Mouse (Mus musculus) heart, adult 2 months (tissue): ENCODE measurements around the gene Gm45261. TPM values are rescaled to one million over a fixed set of nuclear protein-coding genes. Genes with fewer than 3 reads are reported as not detected.

ENCODE experiments used
- DNase-seq, 2 experiments: peaks; one replicate each; pipeline ENCODE4 v3.0.0; 2021
- H3K27ac ChIP-seq: fragments of 200-600 bp; 2 replicates; pipeline ENCODE4 v1.8.1; 2022
- H3K27me3 ChIP-seq: fragments of 200-500 bp; 2 replicates; pipeline ENCODE4 v1.6.1; 2012; ENCODE audit warnings: mild to moderate bottlenecking, low read length, inconsistent platforms, mixed read lengths; ENCODE audit not compliant: control insufficient read depth, insufficient read depth
- H3K36me3 ChIP-seq: fragments of 200-500 bp; 2 replicates; pipeline ENCODE4 v1.6.1; 2012; ENCODE audit warnings: low read length, inconsistent platforms; ENCODE audit not compliant: control insufficient read depth, insufficient read depth
- H3K4me1 ChIP-seq: fragments of 200-500 bp; 2 replicates; pipeline ENCODE4 v1.6.1; 2011; ENCODE audit warnings: low read length; ENCODE audit not compliant: control insufficient read depth, insufficient read depth
- H3K4me3 ChIP-seq: fragments of 200-600 bp; 2 replicates; pipeline ENCODE4 v1.8.1; 2022
- H3K79me2 ChIP-seq: fragments of 200-500 bp; replicated peaks from 2 replicates; pipeline ENCODE4 v1.6.1; 2012; ENCODE audit warnings: mild to moderate bottlenecking, inconsistent platforms, low read length, moderate library complexity, mixed read lengths; ENCODE audit not compliant: control insufficient read depth, insufficient read depth
- H3K9ac ChIP-seq: fragments of 200-500 bp; 2 replicates; pipeline ENCODE4 v1.6.1; 2012; ENCODE audit warnings: low read depth, mild to moderate bottlenecking, control low read depth, inconsistent platforms, low read length, mixed read lengths
- CTCF ChIP-seq: fragments of 200-600 bp; IDR thresholded peaks from 2 replicates; pipeline ENCODE4 v1.8.1; 2022; ENCODE audit warnings: antibody characterized with exemption, mild to moderate bottlenecking, moderate library complexity
- EP300 ChIP-seq: fragments of 200-500 bp; IDR thresholded peaks from 2 replicates; pipeline ENCODE4 v1.6.1; 2011; ENCODE audit warnings: low read depth, low read length, control low read depth; ENCODE audit not compliant: insufficient read depth
- POLR2A ChIP-seq: fragments of 200-500 bp; IDR thresholded peaks from 2 replicates; pipeline ENCODE4 v1.6.1; 2011; ENCODE audit warnings: mild to moderate bottlenecking, low read depth, low read length, control low read depth; ENCODE audit not compliant: insufficient read depth
- WGBS: fragments of 180-500 bp; shearing (Covaris S2); methylation state at CpG from one replicate; pipeline ENCODE4 v1.1.7; 2018; 5-methylcytosine and 5-hydroxymethylcytosine counted together
- intact Hi-C: fragments of 180-260 bp; cut with DNase I; formaldehyde crosslinking; loops from one replicate; pipeline ENCODE4 v1.15.1; 2025
- polyA plus RNA-seq: library from polyadenylated mRNA; depleted of rRNA; stranded (reverse); fragments of >200 nt; gene quantifications from 2 replicates; pipeline ENCODE4 v1.2.3, GENCODE M21; 2012; rRNA removed
- total RNA-seq, 2 experiments: library from RNA; stranded (reverse); gene quantifications; 2 replicates each; pipeline ENCODE4 v1.2.3; 2021

Gene Gm45261
- total and polyA plus RNA-seq, 3 experiments, result not detected

DNA sequence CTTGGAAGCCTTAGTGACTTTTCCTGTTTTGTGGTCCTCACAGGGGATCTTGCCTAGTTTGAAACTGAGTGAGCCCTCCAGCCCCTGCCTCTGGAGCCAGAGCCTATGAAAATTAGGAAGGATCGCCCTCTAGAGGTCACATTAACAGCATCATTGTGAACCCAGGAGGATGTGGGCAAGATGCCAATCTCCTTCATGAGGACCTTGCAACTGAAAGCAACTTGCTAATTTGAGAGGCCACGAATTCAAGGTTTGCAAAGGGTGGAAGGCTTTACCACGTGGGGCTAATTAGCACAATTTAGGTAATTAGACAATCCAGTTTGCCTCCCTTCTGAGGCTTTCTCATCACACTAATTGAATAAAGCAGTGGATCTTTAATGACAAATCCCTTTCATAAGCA is 52.7 kb downstream of the Gm45261 start:
- TF ChIP-seq POLR2A, result no peak
- peak; percentile 80 for TF ChIP-seq CTCF
- 0 out of 2 replicates have a peak, but pooled peaks have one; percentile 32 for TF ChIP-seq EP300
- WGBS, result 3% methylated on average over 3 of the region's 3 CpGs

DNA sequence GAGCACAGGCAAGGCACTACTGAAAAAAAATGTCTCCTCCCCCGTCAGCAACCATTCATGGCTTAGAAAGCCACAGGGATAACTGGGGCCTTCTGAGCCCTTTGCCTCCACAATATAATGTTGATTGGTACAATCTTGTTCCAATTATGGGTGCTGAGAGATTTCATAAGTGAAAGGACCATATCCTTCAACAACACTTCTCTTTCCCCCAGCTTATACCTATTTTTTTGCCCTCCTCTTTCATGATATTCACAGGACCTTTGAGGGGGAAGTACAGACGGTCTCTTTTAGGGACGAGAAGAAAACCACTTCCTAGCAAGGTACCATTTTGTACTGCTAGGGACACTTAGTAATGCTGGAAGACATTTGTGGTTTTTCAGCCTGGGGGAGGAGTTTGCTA is 57.1 kb downstream of the Gm45261 start:
- H3K4me3 ChIP-seq, result no peak overlapping the region
- H3K4me1 ChIP-seq, result no peaks in the 10 kb centered on the region; the same call in 1 of the 2 replicates
- no peaks in the 10 kb centered on the region for H3K36me3 ChIP-seq
- H3K27me3 ChIP-seq, result no peaks in the 10 kb centered on the region
- TF ChIP-seq CTCF (no peak), POLR2A (no peak), EP300 (no peak)
- no peak overlapping the region for H3K9ac ChIP-seq
- H3K27ac ChIP-seq, result no peak overlapping the region
- intact Hi-C loops, result no loop called here
- no peak for DNase-seq
- 83% methylated on average over 3 of the region's 3 CpGs for WGBS
- H3K79me2 ChIP-seq, result no peaks in the 10 kb centered on the region

More for the DNA sequence above, 52.7 kb downstream of the Gm45261 start:
- intact Hi-C loops, result loop anchor here (1.0 to 5.0 kb wide), 2 partner anchors 166 to 228 kb away; no protein-coding TSS in a partner anchor
- Histone ChIP-seq H3K4me3 (no peak overlapping the region), H3K9ac (no peak overlapping the region), H3K36me3 (no peaks in the 10 kb centered on the region), H3K79me2 (no peaks in the 10 kb centered on the region), H3K4me1 (no peaks in the 10 kb centered on the region; the same call in 1 of the 2 replicates), H3K27ac (no peak overlapping the region), H3K27me3 (no peaks in the 10 kb centered on the region)
- DNase-seq, result peak; percentile 39 to 56

DNA sequence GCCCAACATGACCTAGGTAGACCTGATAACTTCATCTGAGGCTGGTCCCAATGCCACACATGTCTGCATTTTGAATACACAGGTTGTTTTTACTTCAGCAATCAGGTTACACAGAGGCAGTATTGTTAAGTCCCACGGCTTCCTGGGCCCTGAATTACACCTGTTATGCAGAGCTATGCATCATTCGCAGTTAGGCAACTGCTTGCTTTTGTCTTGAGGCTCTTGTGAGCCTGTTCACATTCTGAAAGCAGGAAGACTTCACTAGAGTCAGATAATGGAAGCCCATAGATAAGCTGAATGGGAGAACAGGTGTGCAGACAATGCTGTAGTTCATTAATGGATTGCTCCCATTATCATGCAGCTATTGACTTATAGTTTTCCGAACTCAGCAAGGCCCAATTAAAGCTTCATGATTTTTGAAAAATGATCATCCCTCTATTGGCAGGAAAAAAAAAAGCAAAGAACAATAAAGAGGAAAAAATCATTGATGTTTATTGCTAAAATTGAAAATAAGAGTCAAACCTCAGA is 57.8 kb downstream of the Gm45261 start:
- intact Hi-C loops, result no loop called here

DNA sequence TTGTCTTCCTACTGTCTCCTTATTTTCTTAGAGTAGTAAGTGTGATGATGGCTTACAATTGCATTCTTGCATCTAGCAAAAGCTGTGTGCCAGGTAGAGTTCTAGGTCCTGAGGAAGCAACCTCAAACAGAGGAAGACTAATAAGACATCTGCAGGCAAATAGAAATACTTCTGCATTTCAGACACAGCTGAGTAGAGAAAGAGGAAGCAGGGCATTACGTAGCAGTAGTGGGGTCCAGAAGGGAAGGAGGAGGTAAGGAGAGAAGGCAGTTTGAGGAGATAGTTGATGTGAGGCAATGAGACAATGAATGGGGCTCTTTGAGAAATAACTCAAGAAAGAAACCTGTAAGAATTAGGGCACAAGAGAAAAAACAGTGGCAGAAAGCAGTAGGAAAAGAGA is 59.3 kb downstream of the Gm45261 start:
- no peak for TF ChIP-seq CTCF
- TF ChIP-seq POLR2A, result no peak
- no peak for TF ChIP-seq EP300
- 85% methylated on average over 1 of the region's 1 CpGs for WGBS
- Histone ChIP-seq H3K4me3 (no peak overlapping the region), H3K4me1 (no peaks in the 10 kb centered on the region), H3K27ac (no peak overlapping the region), H3K36me3 (no peaks in the 10 kb centered on the region), H3K9ac (no peak overlapping the region), H3K79me2 (no peaks in the 10 kb centered on the region), H3K27me3 (no peaks in the 10 kb centered on the region)
- no peak for DNase-seq
- intact Hi-C loops, result no loop called here

More for the DNA sequence above, 57.8 kb downstream of the Gm45261 start:
- Histone ChIP-seq H3K36me3 (no peaks in the 10 kb centered on the region), H3K27me3 (no peaks in the 10 kb centered on the region), H3K4me3 (no peak overlapping the region), H3K27ac (no peak overlapping the region), H3K79me2 (no peaks in the 10 kb centered on the region), H3K4me1 (no peaks in the 10 kb centered on the region; the same call in 1 of the 2 replicates), H3K9ac (no peak overlapping the region)
- TF ChIP-seq CTCF (no peak), EP300 (no peak), POLR2A (no peak)
- no peak for DNase-seq
- WGBS, result 88% methylated on average over 3 of the region's 3 CpGs

Other genes with a start within 250 kb of the Gm45261 start
- gene Fam124b, start 243.0 kb downstream of the Gm45261 start, total RNA-seq, result 1 to 10 TPM in 1 of 2 experiments, under 1 TPM in 1; 0.78 to 2.9 TPM
- gene Fam124b, start 243.0 kb downstream of the Gm45261 start, polyA plus RNA-seq, result 0.68 and 1.4 TPM in 2 replicates
- gene Cul3, start 121.0 kb downstream of the Gm45261 start, total RNA-seq, result 100 to 1,000 TPM; 115 to 144 TPM
- gene Cul3, start 121.0 kb downstream of the Gm45261 start, polyA plus RNA-seq, result 19.4 and 52.7 TPM in 2 replicates